Mouse (Mus musculus): Measurements from ENCODE around the gene Edem3. TPM values are rescaled to one million over a fixed set of nuclear protein-coding genes. Genes with fewer than 3 reads are reported as not detected.
"Not testable (repeated sequence)": the region's sequence is repeated elsewhere in the genome, so short reads cannot be mapped to it uniquely, and the experiment has no call there.

Gene Edem3
- polyA plus RNA-seq, 1 experiment from 2014 or later, result 22.3 TPM

DNA sequence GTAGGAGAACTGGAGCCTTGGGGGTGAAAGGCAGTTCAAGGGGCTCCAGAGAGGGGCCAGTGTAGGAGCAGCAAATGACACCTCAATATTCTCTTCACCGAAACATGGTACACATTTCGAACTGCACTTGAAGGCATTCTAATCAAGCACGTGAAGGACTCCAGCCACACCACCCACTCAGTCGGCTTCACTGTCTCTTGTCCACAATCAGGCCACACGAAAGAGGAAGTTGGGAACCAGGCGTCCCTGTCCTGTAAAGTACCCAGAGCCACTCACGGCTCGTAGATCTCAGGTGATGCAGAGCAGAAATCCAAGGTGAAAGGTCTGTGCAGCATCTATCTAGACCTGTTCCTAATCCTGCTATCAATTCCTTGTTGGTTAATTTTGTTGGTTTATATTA, 36.6 kb upstream of the Edem3 start:
- H3K36me3 ChIP-seq (replicated peaks), result no peaks in the 10 kb centered on the region
- no peak overlapping the region for H3K9ac ChIP-seq
- no peak for ATAC-seq (replicated peaks)
- no peak overlapping the region for H3K27ac ChIP-seq
- no peaks in the 10 kb centered on the region for H3K4me1 ChIP-seq
- 94% methylated on average over 8 of the region's 8 CpGs for WGBS
- H3K9me3 ChIP-seq, result no peaks in the 10 kb centered on the region
- H3K4me2 ChIP-seq, result no peak overlapping the region
- H3K27me3 ChIP-seq (replicated peaks), result no peaks in the 10 kb centered on the region
- no peak overlapping the region for H3K4me3 ChIP-seq

DNA sequence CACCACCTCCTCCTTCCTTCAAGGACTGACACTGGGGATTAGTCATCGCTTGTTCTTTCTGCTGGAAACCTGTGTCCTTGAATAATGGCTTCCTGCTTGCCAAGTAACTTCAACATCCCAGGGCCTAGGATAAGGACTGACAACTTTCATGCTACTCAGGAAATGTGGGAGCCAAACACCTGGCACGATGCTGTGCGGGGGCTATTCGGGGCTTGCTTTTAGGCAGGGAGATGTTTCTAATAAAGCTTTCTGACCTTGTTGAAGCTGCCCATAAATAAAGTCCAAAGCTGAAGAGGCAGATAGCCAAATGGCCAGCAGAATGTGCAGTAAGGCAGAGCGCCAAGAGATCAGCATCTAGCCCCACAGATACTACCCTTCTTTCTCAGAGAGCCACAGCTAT, 35.3 kb upstream of the Edem3 start:
- H3K4me1 ChIP-seq, result no peaks in the 10 kb centered on the region
- no peak overlapping the region for H3K9ac ChIP-seq
- H3K4me2 ChIP-seq, result no peak overlapping the region
- 94% methylated on average over 5 of the region's 5 CpGs for WGBS
- no peak overlapping the region for H3K4me3 ChIP-seq
- no peak for ATAC-seq (replicated peaks)
- no peak overlapping the region for H3K27ac ChIP-seq
- no peaks in the 10 kb centered on the region for H3K36me3 ChIP-seq (replicated peaks)
- no peaks in the 10 kb centered on the region for H3K27me3 ChIP-seq (replicated peaks)
- H3K9me3 ChIP-seq, result no peaks in the 10 kb centered on the region

DNA sequence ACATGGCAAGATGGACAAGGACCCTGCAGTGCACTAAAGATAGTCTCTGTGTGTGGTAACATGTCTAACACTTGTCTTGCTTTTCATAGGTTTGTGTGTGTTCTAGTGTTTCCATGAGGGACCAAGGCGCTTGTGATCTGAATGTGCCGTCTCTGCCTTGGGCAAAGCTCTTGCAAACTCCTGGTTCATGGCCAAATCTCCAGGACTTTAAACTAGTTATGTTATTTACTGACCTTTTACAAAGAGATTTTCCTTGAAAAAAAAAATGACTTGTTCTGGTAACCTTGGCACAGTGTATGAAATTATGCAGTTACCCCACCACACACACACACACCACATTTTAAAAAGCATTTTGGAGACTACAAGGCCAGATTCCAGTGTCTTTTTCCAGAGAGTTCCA, 34.6 kb upstream of the Edem3 start:
- no peak for ATAC-seq (replicated peaks)
- Histone ChIP-seq H3K4me2 (no peak overlapping the region), H3K36me3 (replicated peaks) (no peaks in the 10 kb centered on the region), H3K9ac (no peak overlapping the region), H3K9me3 (no peaks in the 10 kb centered on the region), H3K27ac (no peak overlapping the region), H3K4me3 (no peak overlapping the region), H3K27me3 (replicated peaks) (no peaks in the 10 kb centered on the region), H3K4me1 (no peaks in the 10 kb centered on the region)
- WGBS, result 86% methylated on average over 2 of the region's 2 CpGs

DNA sequence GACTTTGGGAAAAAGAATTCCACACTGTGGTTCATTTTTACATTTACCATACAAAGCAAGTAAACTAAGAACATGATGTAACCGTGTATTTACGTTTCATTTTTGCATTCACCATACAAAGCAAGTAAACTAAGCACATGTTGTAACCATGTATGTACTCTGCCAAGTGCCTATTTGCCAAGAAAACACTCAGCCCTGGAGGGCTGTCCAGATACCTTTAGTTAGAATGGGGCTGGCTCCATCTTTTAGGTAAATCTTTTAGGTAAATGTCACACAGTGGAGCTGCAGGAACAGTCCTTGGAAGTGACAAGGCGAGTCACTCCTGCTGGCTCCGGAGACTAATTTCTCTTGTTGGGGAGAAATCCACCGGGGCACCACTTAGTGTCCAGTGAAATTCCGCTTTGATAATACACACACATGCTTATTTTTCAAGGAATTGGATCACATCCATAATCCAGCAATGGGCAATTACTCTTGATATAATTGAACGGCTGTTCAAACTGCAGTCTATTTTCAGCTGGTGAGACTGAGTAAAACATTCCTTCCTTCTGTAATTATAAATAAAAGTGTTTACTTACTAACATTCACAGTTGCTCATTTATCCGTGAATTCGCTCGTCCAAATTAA, 33.7 kb upstream of the Edem3 start:
- H3K4me1 ChIP-seq, result no peaks in the 10 kb centered on the region
- H3K9ac ChIP-seq, result no peak overlapping the region
- no peaks in the 10 kb centered on the region for H3K9me3 ChIP-seq
- H3K27ac ChIP-seq, result no peak overlapping the region
- ATAC-seq (replicated peaks), result no peak
- no peaks in the 10 kb centered on the region for H3K27me3 ChIP-seq (replicated peaks)
- WGBS, result 71% methylated on average over 10 of the region's 10 CpGs
- no peak overlapping the region for H3K4me3 ChIP-seq
- H3K36me3 ChIP-seq (replicated peaks), result no peaks in the 10 kb centered on the region
- no peak overlapping the region for H3K4me2 ChIP-seq

DNA sequence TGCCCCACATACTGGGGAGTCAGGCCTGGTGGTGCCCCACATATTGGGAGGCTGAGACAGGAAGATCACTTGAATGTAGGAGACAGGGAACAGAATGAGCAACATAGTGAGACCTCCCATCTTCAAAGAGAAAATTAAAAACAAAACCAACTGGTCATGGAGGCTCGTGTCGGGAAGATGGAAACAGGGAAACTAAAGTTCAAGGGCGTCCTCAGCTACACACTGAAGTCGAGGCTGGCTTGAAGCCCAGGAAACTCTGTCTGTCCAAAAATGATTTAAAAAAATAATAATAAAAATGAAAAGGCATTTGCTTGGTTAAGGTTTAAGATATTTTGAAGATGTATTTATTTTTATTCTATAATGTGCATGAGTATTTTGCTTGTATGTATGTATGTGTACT, 31.4 kb upstream of the Edem3 start:
- no peak overlapping the region for H3K27ac ChIP-seq
- H3K27me3 ChIP-seq (replicated peaks), result no peaks in the 10 kb centered on the region
- H3K9me3 ChIP-seq, result no peaks in the 10 kb centered on the region
- ATAC-seq (replicated peaks), result no peak
- H3K4me2 ChIP-seq, result no peak overlapping the region
- no peaks in the 10 kb centered on the region for H3K4me1 ChIP-seq
- no peak overlapping the region for H3K9ac ChIP-seq
- H3K4me3 ChIP-seq, result no peak overlapping the region
- H3K36me3 ChIP-seq (replicated peaks), result no peaks in the 10 kb centered on the region
- WGBS, result 92% methylated on average over 4 of the region's 4 CpGs

DNA sequence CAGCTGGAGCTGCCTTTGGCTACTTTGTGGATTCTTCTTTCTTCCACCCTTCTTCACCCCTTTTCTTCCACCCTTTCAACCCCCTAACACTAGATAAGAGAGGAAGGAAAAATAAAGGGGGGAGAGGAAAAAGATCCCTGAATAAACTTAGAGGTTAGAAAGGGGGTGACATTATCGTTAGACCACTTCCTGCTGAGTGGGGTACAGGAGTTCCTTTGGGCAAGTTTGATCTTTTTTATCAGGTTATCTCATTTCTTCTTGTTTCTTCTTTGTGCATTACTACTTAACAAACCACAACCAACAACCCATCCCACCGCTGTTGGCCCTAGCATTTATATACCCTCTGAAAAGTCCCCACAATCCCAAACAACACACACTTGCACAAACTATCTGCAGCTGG, 29.6 kb upstream of the Edem3 start:
- H3K27me3 ChIP-seq (replicated peaks), result no peaks in the 10 kb centered on the region
- no peak overlapping the region for H3K27ac ChIP-seq
- no peak for ATAC-seq (replicated peaks)
- no peaks in the 10 kb centered on the region for H3K9me3 ChIP-seq
- H3K36me3 ChIP-seq (replicated peaks), result no peaks in the 10 kb centered on the region
- no peak overlapping the region for H3K9ac ChIP-seq
- no peak overlapping the region for H3K4me2 ChIP-seq
- H3K4me3 ChIP-seq, result no peak overlapping the region
- H3K4me1 ChIP-seq, result no peaks in the 10 kb centered on the region
- 87% methylated on average over 2 of the region's 2 CpGs for WGBS

DNA sequence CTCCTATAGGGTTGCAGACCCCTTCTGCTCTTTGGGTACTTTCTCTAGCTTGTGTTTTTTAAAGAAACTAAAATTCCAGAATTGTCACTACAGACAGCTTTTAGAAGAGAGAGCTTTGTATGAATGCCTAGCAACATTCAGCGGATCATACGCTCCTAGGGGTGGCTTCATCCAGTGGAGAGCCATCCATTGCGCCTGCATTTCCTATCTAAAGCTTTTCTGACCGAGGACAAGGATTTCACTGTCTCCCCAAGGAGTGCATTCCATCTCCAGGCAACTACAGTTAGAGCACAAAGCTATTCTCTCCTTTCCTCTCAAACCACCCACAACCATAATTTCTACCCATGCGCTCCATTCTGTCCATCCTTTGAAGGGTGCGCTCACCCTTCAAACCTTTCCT, 28.8 kb upstream of the Edem3 start:
- H3K4me2 ChIP-seq, result no peak overlapping the region
- no peak overlapping the region for H3K27ac ChIP-seq
- no peak overlapping the region for H3K4me3 ChIP-seq
- no peaks in the 10 kb centered on the region for H3K9me3 ChIP-seq
- WGBS, result 75% methylated on average over 6 of the region's 6 CpGs
- H3K9ac ChIP-seq, result no peak overlapping the region
- no peak for ATAC-seq (replicated peaks)
- no peaks in the 10 kb centered on the region for H3K4me1 ChIP-seq
- no peaks in the 10 kb centered on the region for H3K36me3 ChIP-seq (replicated peaks)
- no peaks in the 10 kb centered on the region for H3K27me3 ChIP-seq (replicated peaks)

DNA sequence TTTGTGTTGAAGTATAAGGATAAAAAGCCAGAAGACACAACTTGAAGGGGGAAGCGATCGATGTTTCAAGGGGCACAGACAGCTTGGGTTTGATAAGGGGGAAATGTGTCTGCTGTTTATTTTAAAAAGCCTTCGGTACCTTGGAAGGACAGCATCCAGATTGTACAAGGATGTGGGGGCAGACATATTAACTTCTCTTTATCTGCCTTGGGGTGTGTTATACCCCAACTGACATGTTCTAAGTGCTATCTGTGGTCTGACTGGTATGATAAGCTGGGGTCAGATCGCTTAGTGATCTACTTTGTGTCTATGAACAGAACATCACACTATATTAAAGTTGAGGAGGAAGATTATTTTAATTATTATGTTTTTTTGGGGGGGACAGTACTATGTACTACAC, 27.0 kb upstream of the Edem3 start:
- H3K4me1 ChIP-seq, result no peaks in the 10 kb centered on the region
- 94% methylated on average over 4 of the region's 4 CpGs for WGBS
- H3K27ac ChIP-seq, result no peak overlapping the region
- no peaks in the 10 kb centered on the region for H3K9me3 ChIP-seq
- no peak overlapping the region for H3K4me2 ChIP-seq
- no peak for ATAC-seq (replicated peaks)
- H3K36me3 ChIP-seq (replicated peaks), result no peaks in the 10 kb centered on the region
- H3K4me3 ChIP-seq, result no peak overlapping the region
- no peak overlapping the region for H3K9ac ChIP-seq
- H3K27me3 ChIP-seq (replicated peaks), result no peaks in the 10 kb centered on the region

DNA sequence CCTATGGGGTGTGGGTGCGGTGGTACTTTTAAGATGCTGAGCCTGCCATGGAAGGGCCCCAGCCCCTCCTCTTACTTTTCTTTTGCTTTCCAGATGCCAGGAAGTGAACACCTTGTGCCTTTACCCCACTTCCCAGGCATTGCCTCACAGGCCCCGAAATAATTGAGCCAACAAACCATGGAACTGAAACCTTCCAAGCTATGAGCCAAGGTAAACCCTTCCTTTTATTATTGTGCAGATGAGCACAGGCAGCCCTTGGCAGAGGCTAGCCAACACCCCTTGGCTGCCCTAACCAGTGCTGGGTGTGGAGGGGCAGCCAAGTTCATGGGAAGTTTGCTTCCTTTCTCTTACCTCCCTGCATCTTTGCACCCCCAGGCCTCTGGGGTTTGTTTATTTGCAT, 18.0 kb upstream of the Edem3 start:
- no peak overlapping the region for H3K27ac ChIP-seq
- no peak overlapping the region for H3K4me3 ChIP-seq
- 86% methylated on average over 2 of the region's 2 CpGs for WGBS
- ATAC-seq (replicated peaks), result no peak
- H3K9me3 ChIP-seq, result no peaks in the 10 kb centered on the region
- no peak overlapping the region for H3K9ac ChIP-seq
- no peaks in the 10 kb centered on the region for H3K4me1 ChIP-seq
- no peaks in the 10 kb centered on the region for H3K27me3 ChIP-seq (replicated peaks)
- H3K4me2 ChIP-seq, result no peak overlapping the region
- H3K36me3 ChIP-seq (replicated peaks), result no peaks in the 10 kb centered on the region

DNA sequence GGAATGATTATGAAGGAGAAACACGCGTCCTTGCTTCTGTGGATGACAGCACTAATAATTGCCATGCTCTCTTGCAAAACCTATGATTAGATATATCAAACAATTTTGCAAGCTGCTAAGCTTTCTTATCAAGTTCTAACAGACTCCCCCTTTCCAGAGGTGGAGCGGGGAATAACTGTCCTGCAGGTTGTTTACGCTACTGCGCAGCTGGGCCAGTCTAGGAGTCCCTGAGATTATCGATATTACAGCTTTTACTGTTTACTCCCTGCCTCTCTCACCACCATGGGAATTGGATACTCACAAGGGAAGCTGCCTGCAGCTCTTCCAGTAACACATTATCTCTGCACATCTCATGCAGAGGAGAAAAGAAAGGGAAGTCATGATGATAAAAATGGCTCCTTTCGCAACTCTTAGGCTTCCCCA, 14.0 kb upstream of the Edem3 start:
- H3K4me2 ChIP-seq, result no peak overlapping the region
- no peak overlapping the region for H3K27ac ChIP-seq
- H3K36me3 ChIP-seq (replicated peaks), result no peaks in the 10 kb centered on the region
- H3K9ac ChIP-seq, result no peak overlapping the region
- WGBS, result 79% methylated on average over 7 of the region's 7 CpGs
- H3K4me1 ChIP-seq, result no peaks in the 10 kb centered on the region
- ATAC-seq (replicated peaks), result no peak
- no peak overlapping the region for H3K4me3 ChIP-seq
- no peaks in the 10 kb centered on the region for H3K9me3 ChIP-seq
- no peaks in the 10 kb centered on the region for H3K27me3 ChIP-seq (replicated peaks)

DNA sequence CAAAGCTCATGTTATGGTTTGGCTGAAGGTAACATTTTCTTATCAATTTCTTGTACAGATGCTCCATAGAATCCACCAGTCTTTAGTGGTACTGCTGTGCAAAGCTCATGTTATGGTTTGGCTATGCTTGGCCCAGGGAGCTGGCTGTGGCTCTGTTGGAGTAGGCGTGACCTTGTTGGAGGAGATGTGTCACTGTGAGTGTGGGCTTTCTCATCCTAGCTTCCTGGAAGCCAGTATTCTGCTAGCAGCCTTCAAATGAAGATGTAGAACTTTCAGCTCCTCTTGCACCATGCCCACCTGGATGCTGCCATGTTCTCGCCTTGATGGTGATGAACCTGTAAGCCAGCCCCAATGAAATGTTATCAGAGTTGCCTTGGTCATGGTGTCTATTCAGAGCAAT, 5.3 kb upstream of the Edem3 start:
- H3K4me1 ChIP-seq; ATAC-seq (replicated peaks): not testable (repeated sequence)
- WGBS, result 93% methylated on average over 2 of the region's 2 CpGs

DNA sequence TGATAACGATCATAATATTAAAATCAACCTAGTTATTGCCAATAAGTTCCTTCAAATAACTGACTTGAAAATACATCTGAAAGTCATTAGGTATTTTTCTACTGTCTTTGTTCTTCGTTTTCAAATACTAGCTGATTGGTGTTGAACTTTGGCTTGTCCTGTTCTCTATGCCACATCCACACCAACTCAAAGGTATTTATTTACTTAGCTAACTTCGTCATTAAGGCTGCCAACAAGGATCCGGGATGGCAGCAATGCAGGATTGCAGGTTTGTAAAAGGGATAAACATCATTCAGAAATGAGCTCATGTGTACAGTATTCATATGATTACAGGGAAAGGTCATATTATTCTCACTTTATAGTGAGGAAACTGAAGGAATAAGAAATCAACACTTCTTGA, 2.2 kb upstream of the Edem3 start:
- H3K4me3 ChIP-seq, result no peak overlapping the region
- no peaks in the 10 kb centered on the region for H3K9me3 ChIP-seq
- H3K4me2 ChIP-seq, result no peak overlapping the region
- no peaks in the 10 kb centered on the region for H3K27me3 ChIP-seq (replicated peaks)
- H3K9ac ChIP-seq, result no peak overlapping the region
- H3K36me3 ChIP-seq (replicated peaks), result no peaks in the 10 kb centered on the region
- H3K27ac ChIP-seq, result no peak overlapping the region
- H3K4me1 ChIP-seq, result peaks cover 19% of the 10 kb centered on the region
- no peak for ATAC-seq (replicated peaks)
- 84% methylated on average over 4 of the region's 4 CpGs for WGBS

More for the DNA sequence above, 5.3 kb upstream of the Edem3 start:
- H3K4me2 ChIP-seq; H3K9me3 ChIP-seq; H3K27me3 ChIP-seq (replicated peaks); H3K36me3 ChIP-seq (replicated peaks); H3K27ac ChIP-seq; H3K4me3 ChIP-seq; H3K9ac ChIP-seq: not testable (repeated sequence)

DNA sequence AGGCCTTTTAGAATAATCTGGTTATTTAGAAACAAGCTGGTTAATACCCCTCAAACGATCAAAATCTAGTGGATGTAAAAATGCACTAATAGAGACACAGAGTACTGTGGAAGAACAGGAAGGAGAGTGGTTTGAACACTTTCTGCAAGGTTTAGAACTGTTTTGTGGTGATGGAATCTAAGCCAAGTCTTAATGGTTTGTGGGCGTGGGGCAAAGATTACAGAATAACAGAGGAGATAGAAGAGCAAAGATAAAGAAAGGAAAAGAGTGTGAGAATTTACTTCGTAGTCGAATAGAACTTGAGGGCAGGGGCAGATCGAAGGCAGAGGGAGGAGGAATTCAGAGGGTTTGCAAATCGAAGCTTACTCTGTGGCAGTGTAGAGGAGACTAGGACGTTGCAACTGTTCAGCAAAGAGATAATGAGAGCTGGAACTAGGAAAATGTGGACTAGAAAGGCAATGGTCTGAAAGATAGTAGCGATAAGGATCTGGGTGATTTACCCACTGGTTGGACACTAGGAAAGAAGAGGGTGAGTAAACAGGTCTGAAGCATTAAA, 1.7 kb upstream of the Edem3 start:
- Histone ChIP-seq H3K4me1 (peaks cover 19% of the 10 kb centered on the region), H3K9me3 (no peaks in the 10 kb centered on the region), H3K27me3 (replicated peaks) (no peaks in the 10 kb centered on the region), H3K27ac (no peak overlapping the region), H3K9ac (no peak overlapping the region), H3K36me3 (replicated peaks) (no peaks in the 10 kb centered on the region), H3K4me2 (no peak overlapping the region), H3K4me3 (no peak overlapping the region)
- WGBS, result 86% methylated on average over 8 of the region's 8 CpGs
- no peak for ATAC-seq (replicated peaks)
